Mouse (Mus musculus) bone marrow macrophage, adult 2 months (primary cell): ENCODE measurements around the gene Pdia4.

Experiments
- CTCF ChIP-seq: IDR thresholded peaks from 2 replicates; pipeline ENCODE4 v1.5.1; 2012; ENCODE audit warnings: low read depth, mild to moderate bottlenecking, low read length, moderate library complexity
- POLR2A ChIP-seq: IDR thresholded peaks from 2 replicates; pipeline ENCODE4 v1.6.1; 2012; ENCODE audit warnings: mild to moderate bottlenecking, low read depth, low read length, borderline replicate concordance

DNA sequence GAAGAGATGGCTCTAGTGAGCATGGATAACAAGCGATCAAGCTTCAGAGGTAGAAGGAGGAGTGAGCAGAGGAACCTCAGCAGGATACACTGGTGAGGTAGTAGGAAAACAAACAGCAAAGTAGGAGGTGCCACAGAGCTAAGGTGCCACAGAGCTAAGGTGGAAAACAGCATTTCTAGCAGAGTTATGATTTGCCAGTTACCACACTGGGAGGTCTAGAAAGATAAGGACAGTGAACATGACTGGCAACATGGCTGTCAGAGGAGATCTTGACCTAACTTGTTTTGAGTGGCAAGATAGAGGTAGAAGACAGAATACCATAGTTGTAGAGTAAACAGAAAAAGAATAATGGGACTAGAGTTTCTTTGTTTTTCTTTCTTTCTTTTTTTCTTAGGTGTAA lies 29.1 kb upstream of the Pdia4 start:
- TF ChIP-seq CTCF, result no peak
- no peak for TF ChIP-seq POLR2A
